Mouse (Mus musculus) forebrain, embryonic 11.5 days (tissue): ENCODE results near the gene Ftsj1. TPM values are rescaled to one million over a fixed set of nuclear protein-coding genes. Genes with fewer than 3 reads are reported as not detected.

Experiments
- ATAC-seq: fragments of 200-750 bp; cut with Nextera tagmentation; replicated peaks from 2 replicates; pipeline ENCODE4 v1.8.0; 2017; ENCODE audit warnings: moderate TSS enrichment; ENCODE audit not compliant: low FRiP score
- DNase-seq: peaks from one replicate; pipeline ENCODE4 v3.0.0-alpha.2; 2017; ENCODE audit warnings: low spot score
- H3K27ac ChIP-seq: fragments of 300-500 bp; sonication (generic); 2 replicates; pipeline ENCODE4 v1.5.1; 2014; ENCODE audit warnings: low read depth, low read length
- H3K27me3 ChIP-seq: fragments of 300-500 bp; sonication (generic); 2 replicates; pipeline ENCODE4 v1.6.1; 2014; ENCODE audit warnings: mild to moderate bottlenecking, low read length, mixed read lengths; ENCODE audit not compliant: control insufficient read depth, insufficient read depth
- H3K36me3 ChIP-seq: fragments of 300-500 bp; sonication (generic); 2 replicates; pipeline ENCODE4 v1.6.1; 2014; ENCODE audit warnings: mild to moderate bottlenecking, low read length, moderate library complexity, mixed read lengths; ENCODE audit not compliant: control insufficient read depth, insufficient read depth
- H3K4me1 ChIP-seq: fragments of 300-500 bp; sonication (generic); replicated peaks from 2 replicates; pipeline ENCODE4 v1.6.1; 2014; ENCODE audit warnings: low read length, mixed read lengths; ENCODE audit not compliant: control insufficient read depth, insufficient read depth
- H3K4me2 ChIP-seq: fragments of 300-500 bp; sonication (generic); 2 replicates; pipeline ENCODE4 v1.6.1; 2014; ENCODE audit warnings: low read depth, mild to moderate bottlenecking, low read length, moderate library complexity, mixed read lengths; ENCODE audit not compliant: severe bottlenecking
- H3K4me3 ChIP-seq: fragments of 300-500 bp; sonication (generic); 2 replicates; pipeline ENCODE4 v1.5.1; 2014; ENCODE audit warnings: low read depth, low read length
- H3K9ac ChIP-seq: fragments of 300-500 bp; sonication (generic); 2 replicates; pipeline ENCODE4 v1.6.1; 2014; ENCODE audit warnings: low read length
- H3K9me3 ChIP-seq: fragments of 300-500 bp; sonication (generic); 2 replicates; pipeline ENCODE4 v1.6.1; 2016; ENCODE audit warnings: low read length, mixed read lengths; ENCODE audit not compliant: control insufficient read depth
- WGBS: fragments of 180-500 bp; shearing (Covaris S2); extraction: QIAGEN DNeasy Blood & Tissue Kit; methylation state at CpG from one replicate; pipeline ENCODE4 v1.1.7; 2014; 5-methylcytosine and 5-hydroxymethylcytosine counted together
- polyA plus RNA-seq: library from polyadenylated mRNA; unstranded; fragments of >200 nt; fragmentation: Nextera tagmentation; extraction: Ambion mirVana; gene quantifications from 2 replicates; pipeline ENCODE4 v1.2.1, GENCODE M21; 2014

Gene Ftsj1
- polyA plus RNA-seq, 1 experiment from 2014 or later: 40.4 TPM

DNA sequence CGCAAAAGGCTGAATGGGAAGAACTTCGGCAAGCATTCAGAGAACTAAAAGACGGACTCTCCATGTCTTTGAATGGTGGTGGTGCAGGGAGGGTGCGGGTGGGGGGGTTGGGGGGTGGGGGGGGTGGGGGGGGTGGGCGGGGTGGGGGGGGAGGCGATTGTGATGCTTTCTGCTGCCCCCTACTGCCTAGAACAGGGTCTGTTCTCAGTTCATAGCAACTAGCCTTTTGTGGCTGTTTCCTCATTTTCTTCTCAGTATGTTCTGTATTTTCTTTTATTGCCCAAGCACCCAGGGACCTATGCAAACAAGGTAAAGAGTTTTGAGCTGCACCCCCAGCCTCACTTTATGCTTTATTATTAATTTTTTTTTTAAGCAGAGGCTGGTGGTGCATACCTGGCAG is 3.6 kb upstream of the Ftsj1 start:
- Histone ChIP-seq H3K36me3 (no peaks in the 10 kb centered on the region), H3K9me3 (no peaks in the 10 kb centered on the region), H3K4me2 (no peak overlapping the region), H3K4me3 (no peak overlapping the region), H3K4me1 (no peaks in the 10 kb centered on the region), H3K9ac (no peak overlapping the region), H3K27ac (no peak overlapping the region), H3K27me3 (no peaks in the 10 kb centered on the region)
- DNase-seq (no peak), ATAC-seq (no peak)
- 38% methylated on average over 4 of the region's 6 CpGs for WGBS

- no peaks in the 10 kb centered on the region for H3K27me3 ChIP-seq
- H3K36me3 ChIP-seq: no peaks in the 10 kb centered on the region
- H3K4me1 ChIP-seq: no peaks in the 10 kb centered on the region
- WGBS: 86% methylated on average over 2 of the region's 2 CpGs
- H3K4me3 ChIP-seq: no peak overlapping the region
- no peak overlapping the region for H3K9ac ChIP-seq
- DNase-seq (no peak), ATAC-seq (no peak)
- no peaks in the 10 kb centered on the region for H3K9me3 ChIP-seq
- H3K4me2 ChIP-seq: no peak overlapping the region
- no peak overlapping the region for H3K27ac ChIP-seq
Measured at GRCm38 (mm10) chrX:8253711-8254110, 1.5 kb upstream of the Ftsj1 start.

DNA sequence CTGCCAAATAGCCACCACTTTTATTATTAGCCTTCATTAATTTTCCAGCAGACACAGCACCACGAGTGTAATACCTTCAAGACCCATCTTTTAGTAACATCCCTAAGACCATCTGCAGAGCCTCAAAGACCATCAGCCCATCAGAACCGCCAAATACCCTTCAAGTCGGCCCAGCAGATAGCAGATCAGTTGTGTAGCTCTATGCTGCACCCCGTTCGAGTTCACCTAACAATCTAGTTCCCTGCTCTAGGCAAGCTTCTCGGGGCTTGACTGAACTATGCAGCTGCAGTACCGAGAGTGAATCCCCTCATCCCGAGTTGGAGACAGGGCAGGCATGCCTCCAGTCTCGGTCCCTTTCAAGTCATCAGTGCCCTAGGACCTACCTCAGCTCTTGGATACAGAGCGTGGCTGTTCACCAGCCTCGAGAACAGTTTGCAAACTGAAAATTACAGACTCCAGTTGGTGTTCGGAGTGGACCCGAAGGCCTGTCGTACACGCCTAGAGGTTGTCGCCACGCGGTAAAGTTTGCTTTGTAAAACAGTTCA is 345 bp downstream of the Ftsj1 start:
- no peak overlapping the region for H3K27ac ChIP-seq
- 15% methylated on average over 18 of the region's 18 CpGs for WGBS

DNA sequence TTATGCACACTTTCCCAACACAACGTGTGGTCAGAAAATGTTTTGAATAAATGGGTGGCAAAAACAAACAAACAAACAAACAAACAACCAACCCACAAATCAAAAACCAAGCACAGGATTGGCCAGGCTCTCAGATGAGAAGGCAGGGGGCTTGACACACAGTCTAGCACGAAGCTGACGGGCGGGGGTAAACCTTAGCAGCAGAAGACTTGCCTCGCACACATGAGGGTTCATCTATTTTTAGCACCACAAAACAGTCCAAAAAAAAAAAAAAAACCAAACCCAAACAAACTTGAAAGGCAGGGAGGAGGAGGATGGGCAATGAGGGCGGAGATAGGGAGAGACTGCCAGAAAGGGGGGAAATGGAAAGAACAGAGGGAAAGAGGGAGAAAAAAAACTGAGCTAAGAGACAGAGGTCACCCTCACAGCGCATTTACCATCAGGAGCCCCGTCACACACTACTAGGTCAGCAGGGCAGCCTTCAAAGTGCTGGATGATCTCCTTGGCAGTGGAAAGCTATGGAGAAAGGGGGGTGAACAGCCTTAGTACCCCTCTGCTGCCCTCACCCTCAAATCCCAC is 3.6 kb downstream of the Ftsj1 start:
- ATAC-seq: no peak
- no peak for DNase-seq

More for the DNA sequence above, 345 bp downstream of the Ftsj1 start:
- Histone ChIP-seq H3K27me3 (no peaks in the 10 kb centered on the region), H3K4me2 (peak overlapping the region; percentile 49), H3K4me3 (peak overlapping the region; percentile 52), H3K9me3 (no peaks in the 10 kb centered on the region), H3K9ac (peak overlapping the region; percentile 71), H3K4me1 (no peaks in the 10 kb centered on the region), H3K36me3 (no peaks in the 10 kb centered on the region)
- ATAC-seq (peak; percentile 70; the same call in 1 of the 2 replicates), DNase-seq (no peak)

DNA sequence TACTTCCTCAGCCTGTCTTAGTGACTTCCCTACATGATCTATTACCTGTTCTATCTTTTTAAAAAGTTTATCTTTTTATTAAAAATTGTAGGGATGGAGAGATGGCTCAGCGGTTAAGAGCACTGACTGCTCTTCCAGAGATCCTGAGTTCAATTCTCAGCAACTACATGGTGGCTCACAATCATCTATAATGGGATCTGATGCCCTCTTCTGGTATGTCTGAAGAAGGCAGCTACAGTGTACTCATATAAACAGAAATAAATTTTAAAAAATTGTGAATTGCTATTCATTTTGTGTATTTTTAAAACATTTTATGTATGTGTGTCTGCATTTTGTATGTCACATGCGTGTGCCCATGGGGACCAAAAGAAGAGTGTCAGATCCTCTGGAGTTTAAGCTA is 4.5 kb downstream of the Ftsj1 start:
- 83% methylated on average over 2 of the region's 2 CpGs for WGBS
- no peaks in the 10 kb centered on the region for H3K27me3 ChIP-seq
- H3K36me3 ChIP-seq: no peaks in the 10 kb centered on the region
- no peaks in the 10 kb centered on the region for H3K4me1 ChIP-seq
- no peak overlapping the region for H3K9ac ChIP-seq
- H3K9me3 ChIP-seq: no peaks in the 10 kb centered on the region
- DNase-seq: no peak
- no peak overlapping the region for H3K4me2 ChIP-seq
- no peak overlapping the region for H3K27ac ChIP-seq
- no peak overlapping the region for H3K4me3 ChIP-seq
- no peak for ATAC-seq

More for the DNA sequence above, 3.6 kb downstream of the Ftsj1 start:
- H3K9ac ChIP-seq: no peak overlapping the region
- no peak overlapping the region for H3K4me2 ChIP-seq
- WGBS: 89% methylated on average over 8 of the region's 8 CpGs
- no peak overlapping the region for H3K27ac ChIP-seq
- no peaks in the 10 kb centered on the region for H3K36me3 ChIP-seq
- no peaks in the 10 kb centered on the region for H3K27me3 ChIP-seq
- H3K9me3 ChIP-seq: no peaks in the 10 kb centered on the region
- no peak overlapping the region for H3K4me3 ChIP-seq
- H3K4me1 ChIP-seq: no peaks in the 10 kb centered on the region

DNA sequence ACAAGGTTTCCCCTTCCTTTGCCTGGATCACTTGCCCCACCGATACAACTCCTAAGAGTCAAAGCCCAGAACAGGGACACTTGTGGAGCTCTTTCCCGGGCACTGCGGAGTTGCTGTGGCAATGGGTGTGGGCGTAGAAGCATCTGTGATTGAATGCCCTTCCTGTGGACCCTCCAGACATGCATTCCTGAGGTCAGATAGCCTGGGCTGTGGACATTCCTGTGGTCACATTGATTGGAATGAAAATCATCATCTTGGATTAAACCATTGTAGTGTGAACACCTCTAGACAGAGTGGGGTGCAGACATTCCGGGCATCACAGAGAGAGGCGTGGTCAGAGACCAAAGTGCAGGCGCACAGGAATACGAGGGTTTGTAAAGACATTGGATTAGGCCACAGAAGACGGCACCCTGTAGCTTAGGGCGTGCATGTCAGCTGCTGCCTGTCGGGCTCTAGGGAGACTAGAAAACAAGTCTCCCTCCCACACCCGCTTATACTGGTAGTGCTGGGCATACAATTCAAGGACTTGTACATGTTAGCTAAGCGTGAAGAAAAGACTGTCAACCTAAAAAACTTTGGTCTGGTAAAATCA is 13.3 kb downstream of the Ftsj1 start:
- Histone ChIP-seq H3K4me1 (no peaks in the 10 kb centered on the region), H3K4me2 (no peak overlapping the region), H3K9me3 (no peaks in the 10 kb centered on the region), H3K9ac (no peak overlapping the region), H3K27me3 (no peaks in the 10 kb centered on the region), H3K4me3 (no peak overlapping the region), H3K27ac (no peak overlapping the region), H3K36me3 (no peaks in the 10 kb centered on the region)
- no peak for DNase-seq
- 77% methylated on average over 13 of the region's 13 CpGs for WGBS
- no peak for ATAC-seq

DNA sequence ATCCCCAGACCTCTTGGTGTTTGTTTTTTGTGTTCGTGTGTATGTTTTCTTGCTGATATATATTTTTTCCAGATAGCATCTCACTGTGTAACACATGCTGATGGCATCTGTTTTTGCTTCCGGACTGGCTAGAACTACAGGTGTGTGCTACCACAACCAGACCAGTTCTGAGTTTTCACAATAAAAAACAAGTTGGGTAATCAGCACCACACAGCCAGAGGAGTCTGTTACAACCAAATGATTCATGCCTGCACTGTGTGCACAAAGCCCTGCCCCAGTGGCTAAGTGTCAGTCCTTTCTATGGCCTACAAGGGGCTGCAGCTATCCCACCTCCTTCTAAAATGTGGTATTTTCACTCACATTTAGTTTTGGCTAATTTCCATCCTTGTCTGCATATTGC is 15.5 kb downstream of the Ftsj1 start:
- H3K4me1 ChIP-seq: no peaks in the 10 kb centered on the region
- DNase-seq: no peak
- H3K9ac ChIP-seq: no peak overlapping the region
- 84% methylated on average over 2 of the region's 2 CpGs for WGBS
- no peaks in the 10 kb centered on the region for H3K9me3 ChIP-seq
- H3K4me2 ChIP-seq: no peak overlapping the region
- H3K36me3 ChIP-seq: no peaks in the 10 kb centered on the region
- ATAC-seq: no peak
- no peak overlapping the region for H3K27ac ChIP-seq
- no peaks in the 10 kb centered on the region for H3K27me3 ChIP-seq
- no peak overlapping the region for H3K4me3 ChIP-seq

GRCm38 (mm10) chrX:8233602-8234001 is 18.6 kb downstream of the Ftsj1 start:
- Histone ChIP-seq H3K27me3 (no peaks in the 10 kb centered on the region), H3K36me3 (no peaks in the 10 kb centered on the region), H3K4me3 (no peak overlapping the region), H3K9me3 (no peaks in the 10 kb centered on the region), H3K4me2 (no peak overlapping the region), H3K4me1 (no peaks in the 10 kb centered on the region), H3K27ac (no peak overlapping the region), H3K9ac (no peak overlapping the region)
- WGBS: 72% methylated on average over 3 of the region's 3 CpGs
- ATAC-seq (no peak), DNase-seq (no peak)

DNA sequence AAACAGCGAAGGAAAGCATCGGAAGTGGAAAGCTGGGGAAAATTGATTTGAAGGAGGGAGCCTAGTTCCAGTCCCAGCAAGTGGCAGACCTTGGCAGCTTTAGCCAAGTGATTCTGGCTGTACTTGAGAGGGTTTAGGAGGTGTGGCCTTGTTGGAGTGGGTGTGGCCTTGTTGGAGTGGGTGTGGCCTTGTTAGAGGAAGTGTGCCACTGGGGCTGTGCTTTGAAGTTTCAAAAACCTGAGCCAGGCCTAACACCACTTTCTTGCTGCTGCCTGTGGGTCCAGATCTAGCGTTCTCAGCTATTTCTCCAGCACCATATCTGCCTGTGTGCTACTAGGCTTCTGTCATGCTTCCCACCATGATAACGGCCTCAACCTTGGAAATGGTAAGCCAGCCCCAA is 21.9 kb downstream of the Ftsj1 start:
- Histone ChIP-seq H3K9ac (no peak overlapping the region), H3K36me3 (no peaks in the 10 kb centered on the region), H3K4me1 (no peaks in the 10 kb centered on the region), H3K27me3 (no peaks in the 10 kb centered on the region), H3K9me3 (no peaks in the 10 kb centered on the region), H3K27ac (no peak overlapping the region), H3K4me3 (no peak overlapping the region), H3K4me2 (no peak overlapping the region)
- no peak for ATAC-seq
- DNase-seq: no peak
- 79% methylated on average over 4 of the region's 4 CpGs for WGBS
